Mouse (Mus musculus) CH12.LX (cell line): Measurements from ENCODE around the gene Hnrnpa1. TPM values are rescaled to one million over a fixed set of nuclear protein-coding genes. Genes with fewer than 3 reads are reported as not detected.

Experiments used
- DNase-seq: peaks from one replicate; pipeline ENCODE4 v3.0.0-alpha.2; 2013; ENCODE audit errors: extremely low read depth
- H3K27ac ChIP-seq: 2 replicates; pipeline ENCODE4 v1.5.1; 2012; ENCODE audit warnings: low read depth, mild to moderate bottlenecking, control low read depth, moderate library complexity; ENCODE audit not compliant: insufficient read depth
- H3K27me3 ChIP-seq: replicated peaks from 2 replicates; pipeline ENCODE3; 2012; ENCODE audit warnings: inconsistent platforms
- H3K36me3 ChIP-seq, 2 experiments: replicated peaks in 1 of 2; 2 replicates each; pipeline versions ENCODE3 to v1.6.1; 2012; ENCODE audit warnings: inconsistent platforms in 1 of 2, low read length in 1 of 2, mild to moderate bottlenecking in 1 of 2, mixed read lengths in 1 of 2, moderate library complexity in 1 of 2; ENCODE audit not compliant: control insufficient read depth in 1 of 2, insufficient read depth in 1 of 2
- H3K4me1 ChIP-seq, 2 experiments: 2 replicates each; pipeline ENCODE4 v1.6.1; 2012; ENCODE audit warnings: inconsistent platforms in 1 of 2, moderate library complexity in 1 of 2; ENCODE audit not compliant: insufficient read depth in 2 of 2, control insufficient read depth in 1 of 2
- H3K4me2 ChIP-seq: 2 replicates; pipeline ENCODE4 v1.6.1; 2012; ENCODE audit warnings: low read depth, mild to moderate bottlenecking, control low read depth; ENCODE audit not compliant: poor library complexity, insufficient read depth, severe bottlenecking
- H3K4me3 ChIP-seq, 3 experiments: fragments of 150-350 bp in 1 of 3; sonication (generic) in 1 of 3; replicated peaks in 1 of 3; 2 replicates each; pipeline versions ENCODE3 to v1.5.1; 2011 to 2012; ENCODE audit warnings: low read depth in 2 of 3, low read length in 2 of 3, mild to moderate bottlenecking in 2 of 3, moderate library complexity in 2 of 3, control low read depth in 1 of 3, improper control_type of control experiment in 1 of 3, inconsistent platforms in 1 of 3, mixed read lengths in 1 of 3; ENCODE audit not compliant: poor library complexity in 1 of 3
- H3K79me2 ChIP-seq: replicated peaks from 2 replicates; pipeline ENCODE4 v1.6.1; 2012; ENCODE audit warnings: mild to moderate bottlenecking, moderate library complexity; ENCODE audit not compliant: control insufficient read depth, poor library complexity, insufficient read depth, severe bottlenecking; ENCODE audit errors: extremely low read depth
- H3K9ac ChIP-seq: 2 replicates; pipeline ENCODE4 v1.6.1; 2012; ENCODE audit warnings: low read depth, mild to moderate bottlenecking, control low read depth, moderate library complexity; ENCODE audit not compliant: insufficient read depth
- H3K9me3 ChIP-seq: replicated peaks from 2 replicates; pipeline ENCODE3; 2012; ENCODE audit warnings: low read length, inconsistent platforms, mixed read lengths
- CTCF ChIP-seq, 2 experiments: IDR thresholded peaks in 1 of 2; conservative IDR thresholded peaks in 1 of 2; 2 replicates each; pipeline ENCODE4 v1.5.1; 2011 to 2012; ENCODE audit warnings: low read depth in 2 of 2, low read length in 2 of 2, improper control_type of control experiment in 1 of 2, inconsistent platforms in 1 of 2, mild to moderate bottlenecking in 1 of 2, moderate library complexity in 1 of 2
- ELF1 ChIP-seq: IDR thresholded peaks from 2 replicates; pipeline ENCODE4 v1.6.1; 2014; ENCODE audit warnings: low read depth, mild to moderate bottlenecking, inconsistent platforms, low read length, improper control_type of control experiment
- ETS1 ChIP-seq: conservative IDR thresholded peaks from 2 replicates; pipeline ENCODE4 v1.6.1; 2012; ENCODE audit warnings: low read depth, mild to moderate bottlenecking, inconsistent platforms, low read length, improper control_type of control experiment, moderate library complexity
- GABPA ChIP-seq: IDR thresholded peaks from 2 replicates; pipeline ENCODE4 v1.6.1; 2012; ENCODE audit warnings: low read depth, low read length, improper control_type of control experiment, inconsistent platforms; ENCODE audit not compliant: insufficient replicate concordance
- JUN ChIP-seq: IDR thresholded peaks from 2 replicates; pipeline ENCODE4 v1.6.1; 2011; ENCODE audit warnings: low read depth, mild to moderate bottlenecking, low read length, improper control_type of control experiment, moderate library complexity; ENCODE audit not compliant: insufficient read depth
- JUND ChIP-seq: conservative IDR thresholded peaks from 2 replicates; pipeline ENCODE4 v1.6.1; 2011; ENCODE audit warnings: low read depth, low read length, improper control_type of control experiment
- NRF1 ChIP-seq: IDR thresholded peaks from 2 replicates; pipeline ENCODE4 v1.6.1; 2014; ENCODE audit warnings: low read depth, mild to moderate bottlenecking, inconsistent platforms, low read length, improper control_type of control experiment, moderate library complexity
- PAX5 ChIP-seq: IDR thresholded peaks from 2 replicates; pipeline ENCODE4 v1.6.1; 2012; ENCODE audit warnings: low read length, inconsistent platforms, mixed read lengths
- POLR2AphosphoS2 ChIP-seq: IDR thresholded peaks from 2 replicates; pipeline ENCODE4 v1.6.1; 2011; ENCODE audit warnings: low read depth, low read length, improper control_type of control experiment
- RAD21 ChIP-seq: IDR thresholded peaks from 2 replicates; pipeline ENCODE4 v1.6.1; 2011; ENCODE audit warnings: low read depth, mild to moderate bottlenecking, low read length, improper control_type of control experiment, moderate library complexity
- SMC3 ChIP-seq: IDR thresholded peaks from 2 replicates; pipeline ENCODE4 v1.6.1; 2011; ENCODE audit warnings: low read depth, low read length, improper control_type of control experiment
- TCF12 ChIP-seq: IDR thresholded peaks from 2 replicates; pipeline ENCODE4 v1.6.1; 2014; ENCODE audit warnings: low read depth, mild to moderate bottlenecking, inconsistent platforms, low read length, improper control_type of control experiment
- dilution Hi-C: fragments of 300-500 bp; cut with MboI; formaldehyde crosslinking; loops from 2 replicates; pipeline ENCODE4 v1.14.3; 2020; ENCODE audit warnings: low sequenced_read_pairs; ENCODE audit not compliant: extremely low pct_unique_long_range_greater_than_20kb, extremely low pct_ligation_motif_present
- in situ Hi-C: fragments of 300-500 bp; cut with MboI; formaldehyde crosslinking; loops from 3 replicates; pipeline ENCODE4 v1.14.3; 2019; ENCODE audit warnings: low sequenced_read_pairs, low pct_ligation_motif_present, low pct_unique_long_range_greater_than_20kb, mixed read lengths
- polyA plus RNA-seq: library from polyadenylated mRNA; unstranded; fragments of >175 nt; gene quantifications from 2 replicates; pipeline ENCODE4 v1.2.1, GENCODE M21; 2012; ENCODE audit warnings: low read depth; ENCODE audit not compliant: insufficient read length
- total RNA-seq, 2 experiments: library from RNA; depleted of rRNA; stranded (reverse); fragments of 300-350 nt in 1 of 2; fragments of >200 nt in 1 of 2; gene quantifications; 2 replicates each; pipeline ENCODE4 v1.2.3; 2012 to 2014

Hnrnpa1 gene
- total and polyA plus RNA-seq, 3 experiments = 635 to 1,799 (median 757) TPM

- no peak; the same call in 1 of the 2 replicates for TF ChIP-seq ETS1
- TF ChIP-seq, all 38 proteins: peak for 24
Observed at GRCm38 (mm10) chr15:103240160-103241028, at the start of gene Hnrnpa1 (continued).

GRCm38 (mm10) chr15:103190531-103191462 is 49.4 kb upstream of the Hnrnpa1 start:
- peak; percentile 59 for DNase-seq
- H3K27me3 ChIP-seq = no peaks in the 10 kb centered on the region
- H3K4me2 ChIP-seq = no peak overlapping the region
- peaks cover 34 to 74% of the 10 kb centered on the region in 2 experiments for H3K36me3 ChIP-seq
- no peak overlapping the region for H3K9ac ChIP-seq
- H3K4me3 ChIP-seq = no peak overlapping the region
- dilution Hi-C loops (no loop called here), in situ Hi-C loops (no loop called here)
- no peaks in the 10 kb centered on the region for H3K9me3 ChIP-seq
- TF ChIP-seq JUN = no peak
- TF ChIP-seq POLR2AphosphoS2 = 0 out of 2 replicates have a peak, but pooled peaks have one; percentile 32
- TF ChIP-seq SMC3 = peak; percentile 42
- peak; percentile 71 to 73 for TF ChIP-seq CTCF (conservative IDR thresholded peaks at IDR 0.05 in 1 of 2, IDR thresholded peaks at IDR 0.05 in 1 of 2; ENCODE audit: low read depth in 2 of 2, low read length in 2 of 2)
- no peak for TF ChIP-seq GABPA
- no peaks in the 10 kb centered on the region for H3K4me1 ChIP-seq
- H3K79me2 ChIP-seq = no peaks in the 10 kb centered on the region
- no peak overlapping the region for H3K27ac ChIP-seq

DNA sequence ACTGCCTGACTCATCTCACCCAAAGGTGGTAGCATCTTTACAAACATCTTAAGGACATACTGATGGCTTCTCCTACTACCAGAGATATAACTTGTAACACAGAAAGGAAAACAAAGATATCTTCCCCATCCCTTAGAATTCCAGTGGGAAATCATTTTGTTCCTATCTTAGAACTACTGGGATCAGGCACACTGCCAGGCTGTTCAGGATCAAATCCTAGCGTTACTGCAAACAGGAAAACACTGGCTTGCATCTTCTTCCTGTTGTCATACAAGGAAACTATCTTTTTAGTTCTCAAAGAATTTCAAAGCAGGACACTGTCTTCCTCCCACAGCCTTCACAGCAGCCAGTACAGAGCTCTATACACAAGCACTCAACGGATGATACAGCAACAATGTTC is 46.6 kb upstream of the Hnrnpa1 start:
- H3K27ac ChIP-seq = no peak overlapping the region
- H3K9ac ChIP-seq = no peak overlapping the region
- DNase-seq = no peak
- TF ChIP-seq GABPA (no peak), RAD21 (no peak), NRF1 (no peak), JUND (no peak), ELF1 (no peak), TCF12 (no peak), PAX5 (no peak)
- TF ChIP-seq, all 38 proteins: peak for 0
- Histone ChIP-seq H3K4me2 (no peak overlapping the region), H3K9me3 (no peaks in the 10 kb centered on the region), H3K4me3 (no peak overlapping the region), H3K27me3 (no peaks in the 10 kb centered on the region), H3K4me1 (0 out of 4 replicates have a peak, but pooled peaks cover 0 to 6% of the 10 kb centered on the region in 2 experiments), H3K79me2 (no peaks in the 10 kb centered on the region), H3K36me3 (peaks cover 56 to 97% of the 10 kb centered on the region in 2 experiments)
- in situ Hi-C loops (no loop called here), dilution Hi-C loops (no loop called here)
